Mouse (Mus musculus) heart, adult 2 months (tissue): Measurements from ENCODE around the gene Phykpl.

ENCODE experiments used
- CTCF ChIP-seq: fragments of 200-600 bp; IDR thresholded peaks from 2 replicates; pipeline ENCODE4 v1.8.1; 2022; ENCODE audit warnings: antibody characterized with exemption, mild to moderate bottlenecking, moderate library complexity
- EP300 ChIP-seq: fragments of 200-500 bp; IDR thresholded peaks from 2 replicates; pipeline ENCODE4 v1.6.1; 2011; ENCODE audit warnings: low read depth, low read length, control low read depth; ENCODE audit not compliant: insufficient read depth
- POLR2A ChIP-seq: fragments of 200-500 bp; IDR thresholded peaks from 2 replicates; pipeline ENCODE4 v1.6.1; 2011; ENCODE audit warnings: mild to moderate bottlenecking, low read depth, low read length, control low read depth; ENCODE audit not compliant: insufficient read depth

- no peak for TF ChIP-seq CTCF
- no peak for TF ChIP-seq POLR2A
- TF ChIP-seq EP300, result no peak
Measured at GRCm38 (mm10) chr11:51586411-51586810, 1.9 kb downstream of the Phykpl start.
